Mouse (Mus musculus) brain, embryonic 14.5 days (tissue): Measurements from ENCODE around the gene 4833439L19Rik. TPM values are rescaled to one million over a fixed set of nuclear protein-coding genes. Genes with fewer than 3 reads are reported as not detected.

Experiments used
- DNase-seq: peaks from one replicate; pipeline ENCODE4 v3.0.0-alpha.2; 2011; ENCODE audit warnings: low read depth
- CTCF ChIP-seq: fragments of 200-500 bp; IDR thresholded peaks from 2 replicates; pipeline ENCODE4 v1.5.1; 2012; ENCODE audit warnings: inconsistent platforms, mild to moderate bottlenecking, moderate library complexity, borderline replicate concordance; ENCODE audit not compliant: insufficient read depth, insufficient read length; ENCODE audit errors: extremely low read depth
- POLR2A ChIP-seq: fragments of 200-500 bp; IDR thresholded peaks from 2 replicates; pipeline ENCODE4 v1.6.1; 2012; ENCODE audit warnings: mild to moderate bottlenecking, inconsistent platforms, borderline replicate concordance; ENCODE audit not compliant: poor library complexity, insufficient read depth, insufficient read length, severe bottlenecking; ENCODE audit errors: extremely low read depth
- polyA plus RNA-seq: library from polyadenylated mRNA; depleted of rRNA; stranded (reverse); fragments of >200 nt; gene quantifications from 2 replicates; pipeline ENCODE4 v1.2.3, GENCODE M21; 2012; rRNA removed

Gene 4833439L19Rik
- polyA plus RNA-seq, 1 experiment, result 172 TPM

DNA sequence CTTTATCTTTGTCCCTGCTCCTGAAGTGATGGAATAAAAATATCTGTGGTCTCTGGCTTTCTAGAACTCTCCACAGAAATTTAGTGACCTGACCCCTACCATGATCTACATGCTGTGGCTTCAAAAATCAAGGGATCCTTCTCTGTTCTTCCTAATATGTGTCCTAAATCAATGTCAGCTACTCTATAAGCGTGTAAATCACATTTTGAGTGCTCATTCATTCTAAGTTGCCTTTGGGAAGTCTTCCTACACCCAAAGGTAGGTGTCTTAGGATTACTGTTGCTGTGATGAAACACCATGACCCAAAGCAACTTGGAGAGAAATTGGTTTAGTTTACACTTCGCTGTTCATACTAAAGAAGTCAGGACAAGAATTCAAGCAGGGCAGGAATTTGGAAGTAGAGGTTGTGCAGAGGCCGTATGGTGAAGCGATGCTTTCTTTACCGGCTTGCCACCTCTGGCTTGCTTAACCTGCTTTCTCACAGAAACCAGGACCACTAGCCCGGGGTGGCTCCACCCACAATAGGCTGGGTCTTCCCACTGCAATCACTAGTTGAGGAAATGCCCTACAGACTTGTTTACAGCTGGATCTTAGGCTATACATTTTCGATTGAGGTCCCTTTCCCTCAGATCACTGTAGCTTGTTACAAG, 60.5 kb downstream of the 4833439L19Rik start:
- peak; percentile 24 for DNase-seq
- TF ChIP-seq CTCF, result no peak
- TF ChIP-seq POLR2A, result no peak

DNA sequence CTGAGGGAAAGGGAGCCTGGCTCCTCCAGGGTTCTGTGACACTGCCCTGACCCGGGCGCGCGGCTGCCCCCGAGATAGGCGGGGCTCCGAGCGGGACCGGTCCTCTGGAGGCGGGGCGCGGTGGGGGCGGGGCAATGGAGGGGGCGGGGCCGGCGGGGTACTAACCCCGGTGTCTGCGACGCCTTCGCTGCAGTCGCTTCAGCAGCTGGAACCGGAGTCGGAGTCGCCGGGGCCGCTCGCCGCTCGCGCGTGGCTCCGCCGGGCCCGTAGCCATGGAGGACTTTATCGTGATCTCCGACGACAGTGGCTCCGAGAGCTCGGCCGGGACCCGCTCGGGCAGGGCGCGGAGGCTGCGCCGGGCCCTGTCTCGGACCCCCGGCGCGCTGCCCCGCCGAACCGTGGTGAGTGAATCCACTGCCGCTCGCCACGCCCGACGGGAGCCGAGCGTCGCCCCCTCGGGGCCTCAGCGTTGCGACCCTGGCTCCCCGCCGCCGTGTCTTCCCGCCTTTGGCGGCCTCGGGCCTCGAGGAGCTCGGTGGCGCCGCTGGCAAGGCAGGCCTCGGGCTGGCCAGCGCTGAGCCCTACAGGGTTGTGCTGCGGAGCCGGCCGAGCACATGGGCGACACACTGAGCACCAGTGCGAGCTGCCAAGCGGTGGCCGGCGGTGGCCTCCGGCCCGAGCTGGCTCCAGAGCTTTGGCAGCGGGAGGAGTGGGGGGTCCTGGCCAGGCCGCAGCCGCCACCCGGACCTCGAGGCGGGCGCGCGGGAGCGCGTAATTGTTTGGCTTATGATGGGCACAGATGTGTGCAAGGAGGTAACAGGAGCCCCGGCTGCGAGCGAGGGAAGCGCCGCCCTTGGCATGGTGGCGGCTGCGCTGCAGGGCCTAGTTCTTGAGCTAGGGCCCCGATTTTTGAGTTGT, 61.4 kb downstream of the 4833439L19Rik start, which contains the start of gene Simc1:
Simc1 (plus strand) TSS at position 176 of the 918 bp plus-strand sequence.
- peak; percentile 80 for DNase-seq
- TF ChIP-seq CTCF, result no peak
- TF ChIP-seq POLR2A, result peak; percentile 87

DNA sequence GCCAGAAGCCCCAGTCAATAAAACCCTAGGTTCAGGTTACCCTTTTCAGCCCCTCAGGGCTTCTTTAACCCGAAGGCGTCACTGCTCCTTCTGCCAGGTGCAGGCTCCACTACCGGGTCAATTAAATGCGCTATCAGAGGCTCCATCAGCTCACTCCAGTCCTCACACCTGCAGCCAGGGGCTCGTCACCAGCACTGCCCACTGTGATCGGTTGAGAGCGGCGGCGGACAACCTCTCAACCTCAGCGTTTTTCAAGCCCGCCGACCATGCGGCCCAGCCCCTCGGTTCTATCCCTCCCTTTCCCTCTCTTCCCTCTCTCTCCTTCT, 62.0 kb downstream of the 4833439L19Rik start:
- no peak for DNase-seq
- TF ChIP-seq POLR2A (no peak), CTCF (no peak)

DNA sequence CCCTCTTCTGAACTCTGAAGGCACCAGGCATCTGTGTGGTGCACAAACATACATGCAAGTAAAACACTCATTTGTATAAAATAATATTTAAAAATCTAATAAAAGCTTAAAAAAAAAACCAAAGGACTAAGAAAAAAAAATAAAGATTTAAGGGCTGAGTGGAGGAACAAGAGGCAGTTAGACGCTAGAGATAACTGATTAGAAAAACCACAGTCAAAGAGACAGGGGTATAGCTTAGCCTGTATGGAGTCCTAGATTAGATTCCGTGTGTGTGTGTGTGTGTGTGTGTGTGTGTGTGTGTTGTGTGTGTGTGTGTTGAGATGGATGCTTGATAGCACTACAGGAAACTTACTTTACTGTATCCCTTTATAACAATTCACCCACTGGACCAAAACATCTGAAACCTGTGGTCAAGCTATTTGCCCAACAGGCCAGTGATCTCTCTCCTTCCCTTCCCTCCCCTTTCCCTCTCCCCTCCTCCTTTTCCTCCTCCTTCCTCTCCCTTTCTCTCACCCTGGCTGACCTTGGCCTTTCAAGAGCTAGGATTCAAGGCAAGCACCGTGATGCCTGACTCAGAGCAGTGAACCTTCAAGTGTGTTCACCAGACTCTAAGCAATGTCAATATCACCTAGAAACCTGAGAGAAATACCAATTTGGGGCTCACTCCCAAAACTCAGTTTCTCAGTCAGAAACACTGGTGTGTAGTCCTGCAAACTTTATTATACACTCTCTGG, 63.1 kb downstream of the 4833439L19Rik start:
- DNase-seq, result no peak
- TF ChIP-seq CTCF, result no peak
- no peak for TF ChIP-seq POLR2A

DNA sequence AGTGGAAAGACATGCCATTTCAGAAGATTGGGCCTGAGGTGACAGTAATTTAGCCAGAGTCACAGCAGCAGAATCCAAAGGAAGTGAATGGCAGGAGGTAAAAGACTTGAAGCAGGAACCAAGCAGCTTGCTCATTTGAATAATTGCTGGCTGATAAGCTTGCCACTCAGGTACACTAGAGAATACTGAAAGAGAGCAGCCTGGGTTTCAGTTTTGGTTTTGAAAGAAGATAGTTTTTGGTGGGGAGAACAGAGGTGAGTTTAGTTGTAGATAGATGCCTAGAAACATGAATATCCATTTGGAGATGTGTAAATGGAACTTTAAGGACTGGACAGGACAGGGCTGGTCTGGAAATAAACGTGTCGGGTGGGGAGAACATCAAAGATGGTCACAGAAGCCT, 63.9 kb downstream of the 4833439L19Rik start:
- DNase-seq, result peak; percentile 1
- TF ChIP-seq POLR2A (no peak), CTCF (no peak)

Other genes with a start within 250 kb of the 4833439L19Rik start
- gene Cplx2, start 194.1 kb downstream of the 4833439L19Rik start, polyA plus RNA-seq, result 43.3 and 69.2 TPM in 2 replicates
- 42.2 and 47.8 TPM in 2 replicates for gene Thoc3, start 96.6 kb downstream of the 4833439L19Rik start, polyA plus RNA-seq
- gene Simc1, start 61.7 kb downstream of the 4833439L19Rik start, polyA plus RNA-seq, result 30.3 and 36.3 TPM in 2 replicates
- 86.2 and 95.5 TPM in 2 replicates for gene Arl10, start 9.6 kb upstream of the 4833439L19Rik start, polyA plus RNA-seq
- gene Nop16, start 24.7 kb upstream of the 4833439L19Rik start, polyA plus RNA-seq, result 29.8 and 30.8 TPM in 2 replicates
- 140 and 169 TPM in 2 replicates for gene Higd2a, start 24.8 kb upstream of the 4833439L19Rik start, polyA plus RNA-seq
- 76.1 and 109 TPM in 2 replicates for gene Cltb, start 45.9 kb upstream of the 4833439L19Rik start, polyA plus RNA-seq
- 36.9 and 47.0 TPM in 2 replicates for gene Faf2, start 56.3 kb upstream of the 4833439L19Rik start, polyA plus RNA-seq
- 197 and 215 TPM in 2 replicates for gene Rnf44, start 128.5 kb upstream of the 4833439L19Rik start, polyA plus RNA-seq
- 0.05 and 0.16 TPM in 2 replicates for gene Cdhr2, start 136.0 kb upstream of the 4833439L19Rik start, polyA plus RNA-seq
- 77.7 and 109 TPM in 2 replicates for gene Gprin1, start 184.4 kb upstream of the 4833439L19Rik start, polyA plus RNA-seq
- gene Sncb, start 201.2 kb upstream of the 4833439L19Rik start, polyA plus RNA-seq, result 45.8 and 73.6 TPM in 2 replicates
- gene Eif4e1b, start 218.6 kb upstream of the 4833439L19Rik start, polyA plus RNA-seq, result not detected in 2 replicates
- 14.4 and 23.1 TPM in 2 replicates for gene Tspan17, start 223.9 kb upstream of the 4833439L19Rik start, polyA plus RNA-seq